Mouse (Mus musculus): Measurements from ENCODE around the gene N4bp2.
"Not testable (repeated sequence)": the region's sequence is repeated elsewhere in the genome, so short reads cannot be mapped to it uniquely, and the experiment has no call there.

Gene N4bp2

GRCm38 (mm10) chr5:65763088-65763915, at the start of gene N4bp2:
Gene N4bp2, plus strand, starts transcription at chr5:65763521.
- in situ Hi-C loops (cut with MboI), result no loop called here

GRCm38 (mm10) chr5:65715084-65715483, 48.2 kb upstream of the N4bp2 start:
- in situ Hi-C loops (cut with MboI), result no loop called here

DNA sequence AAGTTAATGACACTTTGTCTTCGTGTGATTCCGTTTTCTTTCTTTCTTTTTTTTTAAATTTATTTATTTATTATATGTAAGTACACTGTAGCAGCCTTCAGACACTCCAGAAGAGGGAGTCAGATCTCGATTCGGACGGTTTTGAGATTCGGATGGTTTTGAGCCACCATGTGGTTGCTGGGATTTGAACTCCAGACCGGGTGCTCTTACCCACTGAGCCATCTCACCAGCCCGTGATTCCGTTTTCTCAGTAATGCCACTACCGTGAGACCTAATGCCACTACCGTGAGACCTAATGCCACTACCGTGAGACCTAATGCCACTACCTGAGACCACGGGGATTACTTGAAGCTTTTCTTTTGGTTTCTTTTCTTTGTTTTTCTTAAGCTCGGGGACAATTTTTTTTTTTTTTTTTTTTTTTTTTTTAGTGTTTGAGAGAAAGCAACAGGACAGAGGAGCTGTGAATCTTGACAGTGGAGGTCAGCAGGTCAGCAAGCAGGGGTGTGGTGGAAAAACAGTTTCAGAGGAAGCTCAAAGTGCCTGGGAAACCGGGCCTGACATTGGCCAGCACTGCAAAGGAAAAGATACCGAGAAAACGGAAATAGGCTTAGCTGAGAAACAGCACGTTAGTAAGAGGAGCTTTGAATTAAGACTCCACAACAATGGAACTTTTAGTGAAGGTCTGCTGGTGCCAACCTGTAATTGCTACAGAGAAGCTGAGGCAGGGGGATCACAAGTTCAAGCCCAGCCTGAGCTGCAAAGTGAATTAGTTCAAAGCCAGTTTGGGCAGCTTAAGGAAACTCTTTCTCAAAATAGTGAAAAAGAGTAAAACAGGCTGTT, 46.0 kb upstream of the N4bp2 start:
- in situ Hi-C loops (cut with MboI), result no loop called here

GRCm38 (mm10) chr5:65717903-65718211, 45.5 kb upstream of the N4bp2 start:
- in situ Hi-C loops (cut with MboI), result not testable (repeated sequence)

- in situ Hi-C loops (cut with MboI), result no loop called here
These were observed 45.0 kb upstream of the N4bp2 start for GRCm38 (mm10) chr5:65718368-65718767.

DNA sequence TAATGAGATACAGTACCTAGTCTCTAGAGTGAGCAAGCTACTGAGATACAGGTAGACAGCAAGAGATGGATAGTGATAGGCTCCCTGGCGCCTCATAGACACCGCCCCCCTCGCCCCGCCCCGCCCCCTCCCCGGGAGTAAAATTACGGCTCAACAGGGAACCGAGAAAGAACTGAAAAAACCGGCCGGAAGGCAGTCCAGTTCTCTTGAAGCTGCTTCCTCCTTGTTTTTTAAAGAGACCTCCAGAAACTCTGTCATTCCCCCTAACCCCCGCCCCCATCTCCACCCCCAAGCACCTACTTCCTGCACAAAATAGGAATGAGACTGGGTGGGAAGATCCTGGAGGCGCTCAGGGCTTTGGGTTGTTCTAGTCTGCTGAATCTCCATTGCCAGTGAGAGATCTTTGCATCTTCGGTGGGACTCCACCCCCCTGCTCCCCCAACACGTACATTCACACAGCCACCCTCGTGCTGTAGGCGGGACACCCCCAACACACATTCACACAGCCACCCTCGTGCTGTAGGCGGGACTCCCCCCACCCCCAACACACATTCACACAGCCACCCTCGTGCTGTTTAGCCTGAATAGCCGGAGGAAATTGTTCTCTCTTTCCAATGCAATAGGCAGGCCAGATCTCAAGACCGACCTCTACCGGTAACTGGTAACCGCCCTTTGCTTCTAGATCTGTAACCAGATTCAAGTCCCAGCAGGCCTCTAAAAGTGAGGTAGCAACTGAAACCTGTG, 38.8 kb upstream of the N4bp2 start:
- in situ Hi-C loops (cut with MboI), result no loop called here

GRCm38 (mm10) chr5:65731173-65732007, 31.9 kb upstream of the N4bp2 start:
- in situ Hi-C loops (cut with MboI), result no loop called here

DNA sequence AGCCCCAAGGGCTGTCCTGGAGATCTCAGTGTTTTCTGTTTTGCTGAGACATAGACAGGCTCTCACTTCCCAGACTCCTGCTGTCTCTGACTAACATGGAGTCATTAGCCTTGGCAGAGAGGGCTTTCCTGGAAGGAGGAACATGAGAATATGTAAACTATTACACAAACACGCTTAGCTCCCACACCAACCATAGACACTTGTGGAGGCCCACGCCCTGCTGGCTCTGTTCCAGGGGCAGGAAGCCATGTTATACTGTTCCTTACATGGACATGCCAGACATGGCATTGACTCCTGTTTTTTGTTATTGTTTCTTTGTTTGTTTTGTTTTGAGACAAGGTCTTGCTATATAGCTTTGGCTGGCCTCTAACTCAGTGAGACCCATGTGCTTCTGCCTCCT, 27.7 kb upstream of the N4bp2 start:
- in situ Hi-C loops (cut with MboI), result no loop called here

GRCm38 (mm10) chr5:65739366-65739765, 24.0 kb upstream of the N4bp2 start:
- in situ Hi-C loops (cut with MboI), result no loop called here

DNA sequence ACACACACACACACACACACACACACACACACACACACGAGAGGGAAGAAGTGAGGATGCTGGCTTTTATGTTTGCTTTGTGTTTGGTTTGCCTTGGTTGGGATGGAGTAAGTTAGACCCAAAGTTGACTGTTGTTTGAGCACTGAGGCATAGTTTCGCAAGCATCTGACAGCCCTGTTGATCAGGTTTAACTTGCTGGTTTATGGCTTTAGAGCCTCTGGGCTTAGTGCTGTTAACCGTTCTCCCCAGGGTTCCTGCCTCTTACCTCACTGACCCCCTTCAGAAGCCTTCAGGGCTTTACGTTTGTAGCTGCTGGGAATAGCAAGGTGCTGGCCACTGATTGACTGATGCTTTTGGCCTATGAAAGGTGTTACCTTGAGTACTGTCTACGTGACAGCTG, 16.4 kb upstream of the N4bp2 start:
- in situ Hi-C loops (cut with MboI), result no loop called here

DNA sequence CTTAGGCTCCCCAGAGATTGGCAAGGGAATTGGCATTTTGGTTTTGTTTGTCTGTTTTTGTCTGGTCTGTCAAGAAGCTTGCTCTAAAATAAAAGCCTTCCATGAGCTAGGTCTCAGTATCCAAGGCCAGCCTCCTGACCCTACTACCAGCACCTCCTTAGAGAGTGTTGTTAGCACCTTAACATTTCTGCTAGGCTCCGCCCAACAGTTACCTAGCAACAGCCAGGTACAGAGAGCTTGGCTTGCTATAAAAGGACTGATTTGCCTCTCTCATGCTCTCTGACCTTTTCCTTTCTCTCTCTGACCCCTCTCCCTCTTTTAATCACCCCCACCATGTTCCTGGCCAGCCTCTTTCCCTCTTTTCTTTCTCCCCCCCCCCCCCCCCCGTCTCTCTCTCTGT, 14.9 kb upstream of the N4bp2 start:
- in situ Hi-C loops (cut with MboI), result no loop called here

DNA sequence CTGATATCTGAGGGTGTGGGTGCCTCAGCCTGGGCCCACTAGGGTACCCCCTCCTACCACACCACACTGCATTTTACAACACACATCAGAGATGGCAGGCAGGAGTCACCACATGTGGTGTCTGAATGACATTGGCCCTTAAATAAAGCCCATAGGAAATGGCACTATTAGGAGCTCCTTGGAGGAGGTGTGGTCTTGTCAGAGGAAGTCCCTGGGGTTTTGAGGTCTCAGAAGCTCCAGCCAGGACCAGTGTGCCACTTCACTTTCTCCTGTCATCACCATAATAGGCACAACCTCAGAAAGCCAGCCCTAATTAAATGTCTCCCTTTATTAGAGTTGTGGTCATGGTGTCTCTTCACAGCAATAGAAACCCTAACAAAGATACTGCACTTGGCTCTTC, 14.4 kb upstream of the N4bp2 start:
- in situ Hi-C loops (cut with MboI), result no loop called here

GRCm38 (mm10) chr5:65752021-65752420, 11.3 kb upstream of the N4bp2 start:
- in situ Hi-C loops (cut with MboI), result no loop called here

DNA sequence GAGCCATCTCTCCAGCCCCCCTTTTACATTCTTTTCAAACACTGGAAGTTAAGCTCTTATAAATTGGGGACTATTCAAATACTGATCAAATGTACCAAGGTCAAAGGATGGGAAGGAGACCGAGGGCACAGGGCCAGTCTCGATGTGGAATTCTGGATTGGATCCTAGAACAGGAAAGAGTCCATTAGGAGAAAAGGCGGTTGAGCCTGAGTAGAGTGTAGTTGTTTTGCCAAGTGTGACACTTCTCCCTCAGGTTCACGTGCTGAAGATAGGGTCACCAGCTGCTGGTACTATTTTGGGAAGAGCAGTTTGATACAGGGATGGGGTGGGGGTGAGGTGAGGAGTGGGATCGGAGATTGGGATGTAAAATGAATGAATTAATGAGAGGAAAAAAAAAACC, 7.5 kb upstream of the N4bp2 start:
- in situ Hi-C loops (cut with MboI), result no loop called here

- in situ Hi-C loops (cut with MboI), result no loop called here
These were observed 6.2 kb upstream of the N4bp2 start for GRCm38 (mm10) chr5:65757110-65757509.

- in situ Hi-C loops (cut with MboI), result no loop called here
These were observed 3.3 kb upstream of the N4bp2 start for GRCm38 (mm10) chr5:65760041-65760440.

- in situ Hi-C loops (cut with MboI), result no loop called here
These were observed 2.7 kb upstream of the N4bp2 start for GRCm38 (mm10) chr5:65760599-65760998.

- in situ Hi-C loops (cut with MboI), result no loop called here
These were observed 2.3 kb upstream of the N4bp2 start for GRCm38 (mm10) chr5:65761020-65761419.

DNA sequence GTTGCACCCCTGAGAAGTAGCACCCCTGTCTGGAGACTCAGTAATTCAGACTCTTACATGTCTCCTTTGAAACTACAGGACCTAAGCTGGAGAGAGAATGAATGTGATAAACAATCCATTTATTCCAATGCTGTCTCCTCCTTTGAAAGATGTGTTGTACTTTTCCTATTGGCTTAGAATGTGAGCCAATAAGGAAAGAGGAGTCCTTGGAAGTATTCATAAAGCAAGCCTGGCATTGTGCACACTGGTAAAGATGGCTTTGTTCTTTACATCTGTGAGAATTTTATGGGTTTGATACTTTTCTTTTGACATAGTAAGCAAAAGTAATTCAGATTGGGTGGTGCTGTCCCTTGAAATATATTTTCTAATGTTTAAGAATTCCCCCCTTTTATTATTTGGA, 1.4 kb upstream of the N4bp2 start:
- in situ Hi-C loops (cut with MboI), result no loop called here

GRCm38 (mm10) chr5:65762686-65763085, 635 bp upstream of the N4bp2 start:
- in situ Hi-C loops (cut with MboI), result no loop called here

- in situ Hi-C loops (cut with MboI), result no loop called here
These were observed 830 bp downstream of the N4bp2 start for GRCm38 (mm10) chr5:65763916-65764785.
